Mouse (Mus musculus): ENCODE measurements at regions not wholly inside any gene's neighbourhood (a gene's known extent, or its start where the extent isn't known, plus 50 kb on each side); places are given as distances from the start of the nearest gene placed in this dataset.

GRCm38 (mm10) chr5:62043678-62044077 lies 235.1 kb downstream of the G6pd2 start:
- TF ChIP-seq POLR2A (IDR thresholded peaks at IDR 0.05; ENCODE audit: borderline replicate concordance, extremely low read depth, insufficient read depth, insufficient read length, poor library complexity, severe bottlenecking), result no peak
- no peak for TF ChIP-seq CTCF (IDR thresholded peaks at IDR 0.05; ENCODE audit: borderline replicate concordance, extremely low read depth, insufficient read depth, insufficient read length)

All from brain, embryonic 14.5 days (tissue).